Mouse (Mus musculus) heart, embryonic 11.5 days (tissue): ENCODE results near the gene Unc13a. TPM values are rescaled to one million over a fixed set of nuclear protein-coding genes. Genes with fewer than 3 reads are reported as not detected.
A peak's percentile ranks its signal among the peaks of the same experiment; 100 is the strongest.

Experiments
- ATAC-seq: fragments of 200-750 bp; cut with Nextera tagmentation; replicated peaks from 2 replicates; pipeline ENCODE4 v1.8.0; 2017; ENCODE audit warnings: moderate library complexity; ENCODE audit not compliant: insufficient number of reproducible peaks, low FRiP score, low TSS enrichment
- H3K27ac ChIP-seq: fragments of 300-500 bp; sonication (generic); 2 replicates; pipeline ENCODE4 v1.5.1; 2014; ENCODE audit warnings: mild to moderate bottlenecking, low read depth, low read length
- H3K27me3 ChIP-seq: fragments of 300-500 bp; sonication (generic); 2 replicates; pipeline ENCODE4 v1.6.1; 2014; ENCODE audit warnings: mild to moderate bottlenecking, low read length, mixed read lengths; ENCODE audit not compliant: control insufficient read depth, insufficient read depth
- H3K36me3 ChIP-seq: fragments of 300-500 bp; sonication (generic); 2 replicates; pipeline ENCODE4 v1.6.1; 2014; ENCODE audit warnings: mild to moderate bottlenecking, low read length, moderate library complexity, mixed read lengths; ENCODE audit not compliant: control insufficient read depth, insufficient read depth
- H3K4me1 ChIP-seq: fragments of 300-500 bp; sonication (generic); 2 replicates; pipeline ENCODE4 v1.6.1; 2014; ENCODE audit warnings: low read length; ENCODE audit not compliant: control insufficient read depth, insufficient read depth
- H3K4me2 ChIP-seq: fragments of 300-500 bp; sonication (generic); 2 replicates; pipeline ENCODE4 v1.6.1; 2014; ENCODE audit warnings: mild to moderate bottlenecking, moderate library complexity
- H3K4me3 ChIP-seq: fragments of 300-500 bp; sonication (generic); 2 replicates; pipeline ENCODE4 v1.5.1; 2014; ENCODE audit warnings: low read depth, low read length
- H3K9ac ChIP-seq: fragments of 300-500 bp; sonication (generic); 2 replicates; pipeline ENCODE4 v1.6.1; 2014; ENCODE audit warnings: mild to moderate bottlenecking, low read depth, low read length, moderate library complexity
- H3K9me3 ChIP-seq: fragments of 300-500 bp; sonication (generic); replicated peaks from 2 replicates; pipeline ENCODE4 v1.6.1; 2016; ENCODE audit warnings: low read length; ENCODE audit not compliant: control insufficient read depth
- WGBS: fragments of 180-500 bp; shearing (Covaris S2); extraction: QIAGEN DNeasy Blood & Tissue Kit; methylation state at CpG from one replicate; pipeline ENCODE4 v1.1.7; 2014; ENCODE audit not compliant: insufficient replicate concordance; 5-methylcytosine and 5-hydroxymethylcytosine counted together
- polyA plus RNA-seq: library from polyadenylated mRNA; unstranded; fragments of >200 nt; fragmentation: Nextera tagmentation; extraction: Ambion mirVana; gene quantifications from 2 replicates; pipeline ENCODE4 v1.2.1, GENCODE M21; 2014

Unc13a gene
- polyA plus RNA-seq, 1 experiment from 2014 or later, result 0.63 TPM

GRCm38 (mm10) chr8:71645510-71645909, 26.0 kb downstream of the Unc13a start:
- Histone ChIP-seq H3K4me1 (no peaks in the 10 kb centered on the region), H3K27ac (no peak overlapping the region), H3K9me3 (no peaks in the 10 kb centered on the region), H3K36me3 (no peaks in the 10 kb centered on the region), H3K9ac (no peak overlapping the region), H3K27me3 (peaks cover 11% of the 10 kb centered on the region), H3K4me2 (no peak overlapping the region), H3K4me3 (no peak overlapping the region)
- 66% methylated on average over 9 of the region's 9 CpGs for WGBS
- ATAC-seq, result no peak

- 72% methylated on average over 4 of the region's 4 CpGs for WGBS
- Histone ChIP-seq H3K4me3 (no peak overlapping the region), H3K9ac (no peak overlapping the region), H3K36me3 (no peaks in the 10 kb centered on the region), H3K9me3 (no peaks in the 10 kb centered on the region), H3K27me3 (peaks cover 23% of the 10 kb centered on the region), H3K4me1 (peaks cover 5% of the 10 kb centered on the region), H3K4me2 (no peak overlapping the region), H3K27ac (no peak overlapping the region)
- no peak for ATAC-seq
Observed at GRCm38 (mm10) chr8:71639318-71639717, 32.2 kb downstream of the Unc13a start.

GRCm38 (mm10) chr8:71638321-71638720, 33.2 kb downstream of the Unc13a start:
- Histone ChIP-seq H3K36me3 (no peaks in the 10 kb centered on the region), H3K4me2 (no peak overlapping the region), H3K27me3 (peaks cover 32% of the 10 kb centered on the region), H3K27ac (no peak overlapping the region), H3K4me1 (peaks cover 8% of the 10 kb centered on the region), H3K9me3 (no peaks in the 10 kb centered on the region), H3K4me3 (no peak overlapping the region), H3K9ac (no peak overlapping the region)
- 71% methylated on average over 6 of the region's 6 CpGs for WGBS
- ATAC-seq, result no peak

GRCm38 (mm10) chr8:71637149-71638095, 34.1 kb downstream of the Unc13a start:
- Histone ChIP-seq H3K4me1 (peaks cover 8% of the 10 kb centered on the region), H3K9me3 (peaks cover 9% of the 10 kb centered on the region), H3K4me3 (no peak overlapping the region), H3K4me2 (no peak overlapping the region), H3K27ac (no peak overlapping the region), H3K9ac (no peak overlapping the region), H3K36me3 (no peaks in the 10 kb centered on the region), H3K27me3 (peaks cover 40% of the 10 kb centered on the region)
- WGBS, result 45% methylated on average over 8 of the region's 8 CpGs
- no peak for ATAC-seq

- Histone ChIP-seq H3K4me3 (peak overlapping the region; percentile 19; the same call in 1 of the 2 replicates), H3K4me1 (peaks cover 15% of the 10 kb centered on the region), H3K9ac (no peak overlapping the region), H3K36me3 (no peaks in the 10 kb centered on the region), H3K27ac (no peak overlapping the region), H3K27me3 (peaks cover 59% of the 10 kb centered on the region), H3K4me2 (peak overlapping the region; percentile 53), H3K9me3 (peaks cover 11% of the 10 kb centered on the region)
- ATAC-seq, result no peak
- WGBS, result 2% methylated on average over 26 of the region's 26 CpGs
Observed at GRCm38 (mm10) chr8:71633981-71634667, 37.4 kb downstream of the Unc13a start.

GRCm38 (mm10) chr8:71633164-71633563, 38.4 kb downstream of the Unc13a start:
- no peak for ATAC-seq
- peaks cover 11% of the 10 kb centered on the region for H3K9me3 ChIP-seq
- no peak overlapping the region; the same call in 1 of the 2 replicates for H3K4me2 ChIP-seq
- peaks cover 21% of the 10 kb centered on the region for H3K4me1 ChIP-seq
- H3K4me3 ChIP-seq, result no peak overlapping the region
- no peak overlapping the region for H3K27ac ChIP-seq
- H3K36me3 ChIP-seq, result no peaks in the 10 kb centered on the region
- WGBS, result 9% methylated on average over 18 of the region's 22 CpGs
- H3K27me3 ChIP-seq, result peaks cover 59% of the 10 kb centered on the region
- no peak overlapping the region for H3K9ac ChIP-seq

- Histone ChIP-seq H3K27ac (no peak overlapping the region), H3K9me3 (peaks cover 11% of the 10 kb centered on the region), H3K36me3 (no peaks in the 10 kb centered on the region), H3K27me3 (peaks cover 59% of the 10 kb centered on the region), H3K9ac (no peak overlapping the region), H3K4me1 (peaks cover 18% of the 10 kb centered on the region), H3K4me2 (no peak overlapping the region), H3K4me3 (no peak overlapping the region)
- WGBS, result 52% methylated on average over 2 of the region's 2 CpGs
- ATAC-seq, result no peak
Observed at GRCm38 (mm10) chr8:71631897-71632296, 39.7 kb downstream of the Unc13a start.

- no peak overlapping the region for H3K4me2 ChIP-seq
- H3K4me3 ChIP-seq, result no peak overlapping the region
- no peak for ATAC-seq
- H3K4me1 ChIP-seq, result peaks cover 18% of the 10 kb centered on the region
- H3K27ac ChIP-seq, result no peak overlapping the region
- peaks cover 11% of the 10 kb centered on the region for H3K9me3 ChIP-seq
- H3K9ac ChIP-seq, result no peak overlapping the region
- H3K27me3 ChIP-seq, result peaks cover 55% of the 10 kb centered on the region
- 78% methylated on average over 6 of the region's 6 CpGs for WGBS
- H3K36me3 ChIP-seq, result 0 out of 2 replicates have a peak, but pooled peaks cover 2% of the 10 kb centered on the region
Observed at GRCm38 (mm10) chr8:71630761-71631160, 40.8 kb downstream of the Unc13a start.
